Mouse (Mus musculus): Measurements from ENCODE around the gene Col5a1. TPM values are rescaled to one million over a fixed set of nuclear protein-coding genes. Genes with fewer than 3 reads are reported as not detected.

The Col5a1 gene
- polyA plus RNA-seq, 2 experiments: 6.2 to 6.8 TPM

- no peak for DNase-seq (ENCODE audit: low read depth in 3 of 3, low spot score in 3 of 3)
- Histone ChIP-seq H3K4me2 (ENCODE audit: low read depth) (no peak overlapping the region), H3K4me1 (replicated peaks; ENCODE audit: control insufficient read depth in 2 of 2, insufficient read depth in 2 of 2, low read length in 1 of 2) (no peaks in the 10 kb centered on the region), H3K4me3 (ENCODE audit: insufficient read depth in 1 of 2, low read depth in 2 of 2, low read length in 2 of 2) (no peak overlapping the region), H3K27ac (no peak overlapping the region), H3K27me3 (ENCODE audit: control insufficient read depth, insufficient read depth, low read length) (no peaks in the 10 kb centered on the region), H3K9me3 (ENCODE audit: control insufficient read depth, low read length) (no peaks in the 10 kb centered on the region), H3K9ac (replicated peaks) (no peak overlapping the region), H3K36me3 (replicated peaks; ENCODE audit: control insufficient read depth, insufficient read depth, low read depth) (no peaks in the 10 kb centered on the region)
- no peak for ATAC-seq (ENCODE audit: insufficient read depth)
- WGBS (ENCODE audit: insufficient replicate concordance): 78% methylated on average over 3 of the region's 3 CpGs
- TF ChIP-seq CTCF (IDR thresholded peaks at IDR 0.05; ENCODE audit: low read depth) (no peak), EP300 (IDR thresholded peaks at IDR 0.05; ENCODE audit: low read depth) (no peak)
These were observed 31.0 kb downstream of the Col5a1 start for GRCm38 (mm10) chr2:27917177-27917576.

DNA sequence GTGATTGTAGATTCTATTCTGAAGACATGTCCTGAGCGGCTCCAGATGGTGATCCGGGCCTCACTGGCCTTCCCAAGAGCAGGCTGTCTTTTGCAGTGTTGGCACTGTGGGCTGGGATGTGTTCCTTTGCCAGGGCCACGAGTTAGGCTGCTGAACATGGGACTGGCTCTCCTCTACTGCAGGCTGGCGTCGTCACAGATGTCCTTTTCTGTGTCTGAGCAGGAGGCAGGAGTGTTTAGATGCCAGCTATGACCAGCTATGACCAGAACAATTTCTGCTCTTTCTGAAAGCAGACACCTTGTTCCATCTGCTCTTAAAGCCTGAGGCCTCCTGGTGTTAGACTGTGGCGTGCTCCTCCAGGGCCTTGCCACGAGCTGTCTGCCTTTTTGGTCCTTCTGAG is 31.9 kb downstream of the Col5a1 start:
- 54% methylated on average over 7 of the region's 7 CpGs for WGBS (ENCODE audit: insufficient replicate concordance)
- Histone ChIP-seq H3K27ac (no peak overlapping the region), H3K4me1 (replicated peaks; ENCODE audit: control insufficient read depth in 2 of 2, insufficient read depth in 2 of 2, low read length in 1 of 2) (no peaks in the 10 kb centered on the region), H3K9ac (replicated peaks) (no peak overlapping the region), H3K4me2 (ENCODE audit: low read depth) (no peak overlapping the region), H3K36me3 (replicated peaks; ENCODE audit: control insufficient read depth, insufficient read depth, low read depth) (no peaks in the 10 kb centered on the region), H3K27me3 (ENCODE audit: control insufficient read depth, insufficient read depth, low read length) (no peaks in the 10 kb centered on the region), H3K4me3 (ENCODE audit: insufficient read depth in 1 of 2, low read depth in 2 of 2, low read length in 2 of 2) (no peak overlapping the region), H3K9me3 (ENCODE audit: control insufficient read depth, low read length) (no peaks in the 10 kb centered on the region)
- TF ChIP-seq EP300 (IDR thresholded peaks at IDR 0.05; ENCODE audit: low read depth) (no peak), CTCF (IDR thresholded peaks at IDR 0.05; ENCODE audit: low read depth) (no peak)
- DNase-seq (ENCODE audit: low read depth in 3 of 3, low spot score in 3 of 3) (no peak), ATAC-seq (ENCODE audit: insufficient read depth) (no peak)

DNA sequence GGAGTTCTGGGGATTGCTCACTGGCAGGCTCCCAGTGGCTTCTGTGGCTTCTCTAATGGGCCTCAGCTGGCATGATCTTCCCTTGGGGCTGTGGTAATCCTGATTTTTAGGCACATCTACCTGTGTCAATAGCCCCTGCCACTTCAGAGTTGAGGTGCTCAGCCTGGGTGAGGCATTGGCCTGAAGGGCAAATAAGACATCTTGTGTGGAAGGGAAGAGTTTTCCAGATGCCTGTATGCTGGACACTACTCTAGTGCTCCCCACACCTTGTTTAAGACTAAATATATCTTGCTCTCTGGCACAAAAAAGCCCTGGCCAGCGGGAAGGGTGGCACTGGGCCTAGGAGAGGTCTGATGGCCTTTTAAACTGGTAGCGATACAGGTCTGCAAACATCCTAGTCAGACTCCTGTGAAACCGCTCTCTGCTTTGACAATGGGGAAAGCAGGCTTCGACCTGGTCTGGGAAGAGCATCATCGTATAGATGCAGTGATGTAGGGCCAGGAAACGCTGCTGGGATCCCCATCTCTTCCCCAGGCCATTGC is 33.2 kb downstream of the Col5a1 start:
- H3K27ac ChIP-seq: no peak overlapping the region
- ATAC-seq (ENCODE audit: insufficient read depth): no peak
- TF ChIP-seq EP300 (IDR thresholded peaks at IDR 0.05; ENCODE audit: low read depth) (no peak), CTCF (IDR thresholded peaks at IDR 0.05; ENCODE audit: low read depth) (no peak)
- H3K27me3 ChIP-seq (ENCODE audit: control insufficient read depth, insufficient read depth, low read length): no peaks in the 10 kb centered on the region
- no peaks in the 10 kb centered on the region for H3K4me1 ChIP-seq (replicated peaks; ENCODE audit: control insufficient read depth in 2 of 2, insufficient read depth in 2 of 2, low read length in 1 of 2)
- no peak overlapping the region for H3K9ac ChIP-seq (replicated peaks)
- no peaks in the 10 kb centered on the region for H3K9me3 ChIP-seq (ENCODE audit: control insufficient read depth, low read length)
- WGBS (ENCODE audit: insufficient replicate concordance): 61% methylated on average over 6 of the region's 6 CpGs
- no peak for DNase-seq (ENCODE audit: low read depth in 3 of 3, low spot score in 3 of 3)
- no peaks in the 10 kb centered on the region for H3K36me3 ChIP-seq (replicated peaks; ENCODE audit: control insufficient read depth, insufficient read depth, low read depth)
- no peak overlapping the region for H3K4me2 ChIP-seq (ENCODE audit: low read depth)
- no peak overlapping the region for H3K4me3 ChIP-seq (ENCODE audit: insufficient read depth in 1 of 2, low read depth in 2 of 2, low read length in 2 of 2)

- Histone ChIP-seq H3K27me3 (ENCODE audit: control insufficient read depth, insufficient read depth, low read length) (no peaks in the 10 kb centered on the region), H3K9me3 (ENCODE audit: control insufficient read depth, low read length) (no peaks in the 10 kb centered on the region), H3K36me3 (replicated peaks; ENCODE audit: control insufficient read depth, insufficient read depth, low read depth) (no peaks in the 10 kb centered on the region), H3K4me3 (ENCODE audit: insufficient read depth in 1 of 2, low read depth in 2 of 2, low read length in 2 of 2) (no peak overlapping the region), H3K9ac (replicated peaks) (no peak overlapping the region), H3K27ac (no peak overlapping the region), H3K4me2 (ENCODE audit: low read depth) (no peak overlapping the region), H3K4me1 (replicated peaks; ENCODE audit: control insufficient read depth in 2 of 2, insufficient read depth in 2 of 2, low read length in 1 of 2) (no peaks in the 10 kb centered on the region)
- ATAC-seq (ENCODE audit: insufficient read depth) (no peak), DNase-seq (ENCODE audit: low read depth in 3 of 3, low spot score in 3 of 3) (no peak)
- WGBS (ENCODE audit: insufficient replicate concordance): 64% methylated on average over 8 of the region's 8 CpGs
- TF ChIP-seq EP300 (IDR thresholded peaks at IDR 0.05; ENCODE audit: low read depth): no peak
- TF ChIP-seq CTCF (IDR thresholded peaks at IDR 0.05; ENCODE audit: low read depth): no peak
These were observed 35.8 kb downstream of the Col5a1 start for GRCm38 (mm10) chr2:27922053-27922452.

DNA sequence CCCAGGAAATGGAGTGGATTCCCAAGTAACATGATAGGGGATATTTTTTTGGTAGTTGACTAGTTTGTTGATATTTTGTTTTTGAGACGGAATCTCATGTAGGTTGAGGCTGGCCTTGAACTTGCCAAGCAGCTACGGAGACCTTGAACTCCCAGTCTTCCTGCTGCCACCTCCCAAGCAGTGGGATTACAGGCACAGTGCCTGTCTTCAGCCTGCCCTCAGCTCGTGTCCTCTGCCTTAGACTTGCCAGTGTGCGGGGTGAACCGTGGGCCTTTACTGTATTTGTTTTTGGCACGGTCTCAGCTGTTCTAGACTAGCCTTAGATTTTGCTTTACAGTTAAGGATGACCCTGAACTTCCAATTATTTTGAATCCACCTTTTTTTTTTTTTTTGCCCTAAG is 37.5 kb downstream of the Col5a1 start:
- no peaks in the 10 kb centered on the region for H3K27me3 ChIP-seq (ENCODE audit: control insufficient read depth, insufficient read depth, low read length)
- no peak overlapping the region for H3K9ac ChIP-seq (replicated peaks)
- no peak for ATAC-seq (ENCODE audit: insufficient read depth)
- H3K4me2 ChIP-seq (ENCODE audit: low read depth): no peak overlapping the region
- H3K36me3 ChIP-seq (replicated peaks; ENCODE audit: control insufficient read depth, insufficient read depth, low read depth): no peaks in the 10 kb centered on the region
- H3K4me3 ChIP-seq (ENCODE audit: insufficient read depth in 1 of 2, low read depth in 2 of 2, low read length in 2 of 2): no peak overlapping the region
- no peaks in the 10 kb centered on the region for H3K9me3 ChIP-seq (ENCODE audit: control insufficient read depth, low read length)
- TF ChIP-seq EP300 (IDR thresholded peaks at IDR 0.05; ENCODE audit: low read depth) (no peak), CTCF (IDR thresholded peaks at IDR 0.05; ENCODE audit: low read depth) (no peak)
- H3K27ac ChIP-seq: no peak overlapping the region
- no peak for DNase-seq (ENCODE audit: low read depth in 3 of 3, low spot score in 3 of 3)
- 67% methylated on average over 6 of the region's 6 CpGs for WGBS (ENCODE audit: insufficient replicate concordance)
- H3K4me1 ChIP-seq (replicated peaks; ENCODE audit: control insufficient read depth in 2 of 2, insufficient read depth in 2 of 2, low read length in 1 of 2): no peaks in the 10 kb centered on the region
